8 mouse cellular contexts compared by ENCODE assay signal in genomic region chr12:32820688-32821503, GRCm38 (mm10). TPM values are rescaled to one million over a fixed set of nuclear protein-coding genes. Genes with fewer than 3 reads are reported as not detected.
DNase-seq lines count a peak whose midpoint lies in the region; ATAC-seq and TF ChIP-seq lines count a peak whose summit lies in the region.

No protein-coding gene starts in this region.

- H3K4me2 ChIP-seq in heart, embryonic 14.5 days (ENCODE audit: low read length): peak overlapping the region; percentile 87
- peak overlapping the region; percentile 88 for H3K4me2 ChIP-seq in liver, embryonic 14.5 days (ENCODE audit: low read depth)
- H3K4me2 ChIP-seq in neural tube, embryonic 12.5 days (replicated peaks): peak overlapping the region; percentile 66

- peak; percentile 78 for ATAC-seq in erythroid progenitor cell, adult 5-6 weeks (replicated peaks; ENCODE audit: low FRiP score, poor library complexity, severe bottlenecking)
- ATAC-seq in heart, embryonic 14.5 days (ENCODE audit: insufficient number of reproducible peaks, insufficient read depth, low FRiP score, low read depth): peak; percentile 69
- peak; percentile 75 for ATAC-seq in liver, embryonic 14.5 days (ENCODE audit: insufficient read depth)
- peak; percentile 86 for ATAC-seq in neural tube, embryonic 12.5 days (ENCODE audit: low FRiP score, low read depth)

- H3K36me3 ChIP-seq in heart, embryonic 14.5 days (ENCODE audit: control insufficient read depth, insufficient read depth, low read length): 0 out of 2 replicates have a peak, but pooled peaks cover 4% of the 10 kb centered on the region
- no peaks in the 10 kb centered on the region for H3K36me3 ChIP-seq in liver, embryonic 14.5 days (replicated peaks; ENCODE audit: control insufficient read depth, insufficient read depth, low read depth)
- peaks cover 4% of the 10 kb centered on the region; the same call in 1 of the 2 replicates for H3K36me3 ChIP-seq in neural tube, embryonic 12.5 days

- DNase-seq in CD8-positive naive resting alpha-beta T cell, adult 2 months (ENCODE audit: low read depth in 2 of 2, low spot score in 2 of 2): peak; percentile 43 to 44
- peak; percentile 83 for DNase-seq in kidney, postnatal 14 days
- peak; percentile 36 to 43 (median 42) for DNase-seq in liver, embryonic 14.5 days (ENCODE audit: low read depth in 3 of 3, low spot score in 3 of 3)
- peak; percentile 62 to 65 for DNase-seq in thymus, adult 18-20 months

- no peaks in the 10 kb centered on the region for H3K9me3 ChIP-seq in heart, embryonic 14.5 days (ENCODE audit: control insufficient read depth, low read length)
- H3K9me3 ChIP-seq in liver, embryonic 14.5 days (ENCODE audit: control insufficient read depth, low read length): no peaks in the 10 kb centered on the region
- no peaks in the 10 kb centered on the region for H3K9me3 ChIP-seq in neural tube, embryonic 12.5 days

- peak overlapping the region; percentile 84 for H3K9ac ChIP-seq in heart, embryonic 14.5 days (ENCODE audit: low read length)
- peak overlapping the region; percentile 74 for H3K9ac ChIP-seq in liver, embryonic 14.5 days (replicated peaks)
- H3K9ac ChIP-seq in neural tube, embryonic 12.5 days: peak overlapping the region; percentile 69

- 2% methylated on average over 49 of the region's 49 CpGs for WGBS in heart, embryonic 14.5 days
- 1% methylated on average over 48 of the region's 49 CpGs for WGBS in liver, embryonic 14.5 days (ENCODE audit: insufficient replicate concordance)
- 1% methylated on average over 49 of the region's 49 CpGs for WGBS in neural tube, embryonic 12.5 days

- H3K27ac ChIP-seq in brown adipose tissue, adult 24 weeks (replicated peaks; ENCODE audit: low read depth, low read length): peak overlapping the region; percentile 81
- peak overlapping the region; percentile 82 to 94 for H3K27ac ChIP-seq in heart, embryonic 14.5 days (replicated peaks in 1 of 2; ENCODE audit: control insufficient read depth in 1 of 2, insufficient read depth in 1 of 2, low read depth in 2 of 2, low read length in 2 of 2)
- H3K27ac ChIP-seq in liver, embryonic 14.5 days: peak overlapping the region; percentile 49; the same call in 1 of the 2 replicates
- H3K27ac ChIP-seq in neural tube, embryonic 12.5 days: peak overlapping the region; percentile 90

- no peaks in the 10 kb centered on the region for H3K27me3 ChIP-seq in heart, embryonic 14.5 days (ENCODE audit: control insufficient read depth, insufficient read depth, low read length)
- no peaks in the 10 kb centered on the region for H3K27me3 ChIP-seq in liver, embryonic 14.5 days (ENCODE audit: control insufficient read depth, insufficient read depth, low read length)
- no peaks in the 10 kb centered on the region for H3K27me3 ChIP-seq in neural tube, embryonic 12.5 days (replicated peaks)

- TF ChIP-seq EP300 in liver, embryonic 14.5 days (IDR thresholded peaks at IDR 0.05; ENCODE audit: low read depth): no peak

- peaks cover 4% of the 10 kb centered on the region for H3K4me1 ChIP-seq in brown adipose tissue, adult 24 weeks (ENCODE audit: control insufficient read depth, insufficient read depth, insufficient read length, low read length)
- H3K4me1 ChIP-seq in heart, embryonic 14.5 days (ENCODE audit: control insufficient read depth in 2 of 2, insufficient read depth in 2 of 2, low read length in 2 of 2): peaks cover 2 to 11% of the 10 kb centered on the region in 2 experiments; a peak in 3 of 4 replicates
- H3K4me1 ChIP-seq in liver, embryonic 14.5 days (replicated peaks; ENCODE audit: control insufficient read depth in 2 of 2, insufficient read depth in 2 of 2, low read length in 1 of 2): peaks cover 5 to 9% of the 10 kb centered on the region in 2 experiments; a peak in 3 of 4 replicates
- H3K4me1 ChIP-seq in neural tube, embryonic 12.5 days: peaks cover 4% of the 10 kb centered on the region; the same call in 1 of the 2 replicates

- TF ChIP-seq CTCF in liver, embryonic 14.5 days (IDR thresholded peaks at IDR 0.05; ENCODE audit: low read depth): peak; percentile 26; the same call in 1 of the 2 replicates

- H3K4me3 ChIP-seq in brown adipose tissue, adult 24 weeks (ENCODE audit: insufficient read depth, low read depth, low read length): peak overlapping the region; percentile 92
- peak overlapping the region; percentile 78 to 87 for H3K4me3 ChIP-seq in heart, embryonic 14.5 days (ENCODE audit: control insufficient read depth in 1 of 2, insufficient read depth in 1 of 2, low read depth in 1 of 2, low read length in 2 of 2)
- H3K4me3 ChIP-seq in liver, embryonic 14.5 days (ENCODE audit: insufficient read depth in 1 of 2, low read depth in 2 of 2, low read length in 2 of 2): peak overlapping the region; percentile 81 to 91
- H3K4me3 ChIP-seq in neural tube, embryonic 12.5 days: peak overlapping the region; percentile 61

RNA-seq across cellular contexts. Expression of gene Nampt, which starts 1.6 kb away (rescaled TPM):
- 237 and 255 TPM in 2 replicates for polyA plus RNA-seq in brown adipose tissue, adult 24 weeks (2012; ENCODE audit: insufficient read depth, insufficient read length, missing spikeins)
- total RNA-seq in erythroid progenitor cell, adult 5-6 weeks (2015; ENCODE audit: low replicate concordance): 9.4 and 14.7 TPM in 2 replicates
- 6.0 and 12.7 TPM in 2 replicates for total RNA-seq in erythroid progenitor cell, adult 5-6 weeks (2017; ENCODE audit: low replicate concordance)
- polyA plus RNA-seq in heart, embryonic 14.5 days (2014; fragmentation: Nextera tagmentation; extraction: Ambion mirVana): 18.4 and 19.8 TPM in 2 replicates
- 3.2 and 5.5 TPM in 2 replicates for polyA plus RNA-seq in liver, embryonic 14.5 days (2012; rRNA removed)
- polyA plus RNA-seq in liver, embryonic 14.5 days (2014; fragmentation: Nextera tagmentation; extraction: Ambion mirVana): 10.2 and 10.9 TPM in 2 replicates
- polyA plus RNA-seq in neural tube, embryonic 12.5 days (2016; fragmentation: Nextera tagmentation; extraction: Ambion mirVana): 27.5 and 29.9 TPM in 2 replicates

Comparison
In these comparisons a context has a peak if more than half of its experiments do, and no peak if none do; other contexts are left out.
1. Peak in every context shown above with its lines: DNase-seq, ATAC-seq, H3K4me3 ChIP-seq and H3K27ac ChIP-seq.